Mouse (Mus musculus): ENCODE measurements around the gene Desi1.

GRCm38 (mm10) chr15:82032386-82032785 lies 1.3 kb downstream of the Desi1 start:
- TF ChIP-seq CTCF (IDR thresholded peaks at IDR 0.05; ENCODE audit: borderline replicate concordance, insufficient read depth, low read length) (no peak), POLR2A (IDR thresholded peaks at IDR 0.05; ENCODE audit: low read depth, low read length) (no peak)
